Mouse (Mus musculus): ENCODE measurements at regions not wholly inside any gene's neighbourhood (a gene's known extent, or its start where the extent isn't known, plus 50 kb on each side); places are given as distances from the start of the nearest gene placed in this dataset.
"Not testable (repeated sequence)": the region's sequence is repeated elsewhere in the genome, so short reads cannot be mapped to it uniquely, and the experiment has no call there.

GRCm38 (mm10) chr3:130819031-130819836 is 89.0 kb upstream of the Rpl34 start:
- no peak for DNase-seq (ENCODE audit: low spot score)

GRCm38 (mm10) chr3:130818467-130819030 is 88.4 kb upstream of the Rpl34 start:
- peak; percentile 90 for DNase-seq (ENCODE audit: low spot score)

GRCm38 (mm10) chr3:130809696-130810665 is 79.8 kb upstream of the Rpl34 start:
- DNase-seq (ENCODE audit: low spot score), result no peak

- no peak for DNase-seq (ENCODE audit: low spot score)
Observed at GRCm38 (mm10) chr3:130805345-130805744, 75.1 kb upstream of the Rpl34 start.

- DNase-seq (ENCODE audit: low spot score), result no peak
Observed at GRCm38 (mm10) chr3:130804327-130804662, 74.1 kb upstream of the Rpl34 start.

- DNase-seq (ENCODE audit: low spot score), result no peak
Observed at GRCm38 (mm10) chr3:130803591-130804326, 73.6 kb upstream of the Rpl34 start.

GRCm38 (mm10) chr3:130800016-130800415 is 69.8 kb upstream of the Rpl34 start:
- no peak for DNase-seq (ENCODE audit: low spot score)

- not testable (repeated sequence) for DNase-seq (ENCODE audit: low spot score)
Observed at GRCm38 (mm10) chr3:130797956-130798355, 67.8 kb upstream of the Rpl34 start.

- DNase-seq (ENCODE audit: low spot score), result no peak
Observed at GRCm38 (mm10) chr3:130796531-130796930, 66.3 kb upstream of the Rpl34 start.

GRCm38 (mm10) chr3:130795396-130795795 is 65.2 kb upstream of the Rpl34 start:
- no peak for DNase-seq (ENCODE audit: low spot score)

GRCm38 (mm10) chr3:130794142-130794925 is 64.1 kb upstream of the Rpl34 start:
- no peak for DNase-seq (ENCODE audit: low spot score)

- DNase-seq (ENCODE audit: low spot score), result no peak
Observed at GRCm38 (mm10) chr3:130780706-130781240, 50.6 kb upstream of the Rpl34 start.
